Mouse (Mus musculus): Measurements from ENCODE around the gene Hps4. TPM values are rescaled to one million over a fixed set of nuclear protein-coding genes. Genes with fewer than 3 reads are reported as not detected.

Gene Hps4
- total RNA-seq, 1 experiment, result 19.5 TPM

GRCm38 (mm10) chr5:112343205-112343595 is 317 bp downstream of the Hps4 start:
- H3K9me3 ChIP-seq (ENCODE audit: control insufficient read depth, insufficient read depth, low read depth, low read length), result no peaks in the 10 kb centered on the region
- peak overlapping the region; percentile 81 to 94 for H3K4me3 ChIP-seq (ENCODE audit: insufficient read depth in 1 of 2, low read depth in 1 of 2, low read length in 2 of 2, poor library complexity in 1 of 2, severe bottlenecking in 1 of 2)
- in situ Hi-C loops (cut with MboI; ENCODE audit: low sequenced_read_pairs in 2 of 2, unreplicated experiment in 2 of 2), result loop anchor here in 1 of 2 experiments (25.0 kb wide), 1 partner anchor 106 kb away; no protein-coding TSS in a partner anchor
- H3K36me3 ChIP-seq (ENCODE audit: control insufficient read depth, insufficient read depth, low read length, poor library complexity, severe bottlenecking), result peaks cover 17% of the 10 kb centered on the region
- no peak for DNase-seq (ENCODE audit: low read depth, low spot score)
- H3K27ac ChIP-seq (ENCODE audit: insufficient read depth, low read depth, low read length, poor library complexity, severe bottlenecking), result no peak overlapping the region
- peak overlapping the region; percentile 81 for H3K9ac ChIP-seq (ENCODE audit: insufficient read depth, low read depth, low read length, poor library complexity, severe bottlenecking)
- no peak for TF ChIP-seq ZC3H11A (IDR thresholded peaks at IDR 0.05; ENCODE audit: borderline replicate concordance, low read depth, low read length)
- TF ChIP-seq HCFC1 (IDR thresholded peaks at IDR 0.05; ENCODE audit: borderline replicate concordance, insufficient read depth, low read length), result no peak
- TF ChIP-seq MAFK (IDR thresholded peaks at IDR 0.05; ENCODE audit: insufficient read depth, low read depth, low read length), result no peak
- no peak for TF ChIP-seq CHD2 (IDR thresholded peaks at IDR 0.05; ENCODE audit: low read depth, low read length)
- no peak for TF ChIP-seq ZNF384 (IDR thresholded peaks at IDR 0.05; ENCODE audit: low read depth, low read length)
- no peaks in the 10 kb centered on the region for H3K4me1 ChIP-seq (ENCODE audit: control insufficient read depth in 2 of 2, insufficient read depth in 2 of 2, low read length in 2 of 2, poor library complexity in 1 of 2)

- Histone ChIP-seq H3K4me1 (ENCODE audit: control insufficient read depth in 2 of 2, insufficient read depth in 2 of 2, low read length in 2 of 2, poor library complexity in 1 of 2) (no peaks in the 10 kb centered on the region), H3K36me3 (ENCODE audit: control insufficient read depth, insufficient read depth, low read length, poor library complexity, severe bottlenecking) (peaks cover 15% of the 10 kb centered on the region), H3K9ac (ENCODE audit: insufficient read depth, low read depth, low read length, poor library complexity, severe bottlenecking) (no peak overlapping the region), H3K9me3 (ENCODE audit: control insufficient read depth, insufficient read depth, low read depth, low read length) (no peaks in the 10 kb centered on the region), H3K27ac (ENCODE audit: insufficient read depth, low read depth, low read length, poor library complexity, severe bottlenecking) (no peak overlapping the region), H3K4me3 (ENCODE audit: insufficient read depth in 1 of 2, low read depth in 1 of 2, low read length in 2 of 2, poor library complexity in 1 of 2, severe bottlenecking in 1 of 2) (no peak overlapping the region)
- TF ChIP-seq MAFK (IDR thresholded peaks at IDR 0.05; ENCODE audit: insufficient read depth, low read depth, low read length), result no peak
- TF ChIP-seq HCFC1 (IDR thresholded peaks at IDR 0.05; ENCODE audit: borderline replicate concordance, insufficient read depth, low read length), result no peak
- TF ChIP-seq ZNF384 (IDR thresholded peaks at IDR 0.05; ENCODE audit: low read depth, low read length), result no peak
- no peak for TF ChIP-seq CHD2 (IDR thresholded peaks at IDR 0.05; ENCODE audit: low read depth, low read length)
- no peak for TF ChIP-seq ZC3H11A (IDR thresholded peaks at IDR 0.05; ENCODE audit: borderline replicate concordance, low read depth, low read length)
- DNase-seq (ENCODE audit: low read depth, low spot score), result no peak
- in situ Hi-C loops (cut with MboI; ENCODE audit: low sequenced_read_pairs in 2 of 2, unreplicated experiment in 2 of 2), result loop anchor here in 1 of 2 experiments (25.0 kb wide), 1 partner anchor 107 kb away; no protein-coding TSS in a partner anchor
Observed at GRCm38 (mm10) chr5:112344092-112344960, 1.4 kb downstream of the Hps4 start.

DNA sequence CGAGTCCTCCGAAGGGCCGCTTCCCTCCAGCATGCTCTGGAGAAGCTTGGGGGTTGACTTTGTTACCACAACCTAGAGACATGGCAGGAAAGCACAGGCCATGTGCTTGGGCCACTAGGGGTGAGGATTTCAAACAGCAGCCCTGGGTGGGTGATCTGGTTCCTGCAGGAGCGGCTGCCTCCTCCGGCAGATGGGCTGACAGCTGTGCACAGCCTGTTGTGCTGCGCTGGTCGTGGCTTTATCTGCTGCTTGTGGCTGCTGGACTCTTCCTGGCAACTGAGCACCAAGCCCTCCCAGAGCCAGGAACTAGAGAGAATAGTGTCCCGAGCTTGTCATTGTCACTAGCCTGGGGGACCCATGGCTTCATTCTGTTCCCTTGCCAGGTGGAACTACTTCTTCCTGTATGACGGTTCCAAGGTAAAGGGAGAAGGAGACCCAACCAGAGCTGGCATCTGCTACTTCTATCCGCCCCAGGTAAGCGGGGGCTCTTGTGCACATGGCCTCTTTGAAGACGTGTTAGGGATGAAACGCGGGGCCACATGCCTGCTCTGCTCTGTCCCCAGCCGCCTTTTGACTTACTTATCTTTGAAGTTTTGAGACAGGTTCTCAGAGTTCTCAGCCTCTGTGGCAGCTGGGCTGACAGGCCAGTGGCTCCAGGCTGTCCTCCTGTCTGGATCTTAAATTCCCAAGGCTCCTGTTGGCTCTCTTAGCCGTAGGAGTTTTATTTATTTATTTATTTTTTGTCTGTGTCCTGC is 3.5 kb downstream of the Hps4 start:
- TF ChIP-seq CHD2 (IDR thresholded peaks at IDR 0.05; ENCODE audit: low read depth, low read length), result no peak
- DNase-seq (ENCODE audit: low read depth, low spot score), result no peak
- Histone ChIP-seq H3K27ac (ENCODE audit: insufficient read depth, low read depth, low read length, poor library complexity, severe bottlenecking) (no peak overlapping the region), H3K4me3 (ENCODE audit: insufficient read depth in 1 of 2, low read depth in 1 of 2, low read length in 2 of 2, poor library complexity in 1 of 2, severe bottlenecking in 1 of 2) (no peak overlapping the region), H3K36me3 (ENCODE audit: control insufficient read depth, insufficient read depth, low read length, poor library complexity, severe bottlenecking) (peaks cover 20% of the 10 kb centered on the region), H3K9ac (ENCODE audit: insufficient read depth, low read depth, low read length, poor library complexity, severe bottlenecking) (no peak overlapping the region), H3K9me3 (ENCODE audit: control insufficient read depth, insufficient read depth, low read depth, low read length) (no peaks in the 10 kb centered on the region), H3K4me1 (ENCODE audit: control insufficient read depth in 2 of 2, insufficient read depth in 2 of 2, low read length in 2 of 2, poor library complexity in 1 of 2) (no peaks in the 10 kb centered on the region)
- in situ Hi-C loops (cut with MboI; ENCODE audit: low sequenced_read_pairs in 2 of 2, unreplicated experiment in 2 of 2), result loop anchor here in 1 of 2 experiments (25.0 kb wide), 1 partner anchor 109 kb away; no protein-coding TSS in a partner anchor

DNA sequence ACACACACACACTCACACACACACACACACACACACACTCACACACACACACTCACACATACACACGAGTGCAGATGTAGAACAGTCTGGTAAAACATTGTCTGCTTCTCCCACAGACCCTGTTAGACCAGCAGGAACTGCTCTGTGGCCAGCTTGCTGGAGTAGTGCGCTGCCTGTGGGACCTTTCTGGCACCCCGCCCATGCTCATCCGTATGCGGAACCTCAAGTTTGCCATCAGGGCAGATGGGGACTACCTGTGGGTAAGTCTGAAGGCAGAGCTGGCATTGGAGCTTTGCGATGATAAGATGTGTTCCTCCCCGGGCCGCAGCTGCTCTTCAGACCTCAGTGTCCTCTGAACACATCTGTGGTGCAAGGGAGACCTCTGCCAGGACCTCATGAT is 6.3 kb downstream of the Hps4 start:
- TF ChIP-seq ZC3H11A (IDR thresholded peaks at IDR 0.05; ENCODE audit: borderline replicate concordance, low read depth, low read length), result no peak
- no peak for TF ChIP-seq MAFK (IDR thresholded peaks at IDR 0.05; ENCODE audit: insufficient read depth, low read depth, low read length)
- TF ChIP-seq HCFC1 (IDR thresholded peaks at IDR 0.05; ENCODE audit: borderline replicate concordance, insufficient read depth, low read length), result no peak
- TF ChIP-seq ZNF384 (IDR thresholded peaks at IDR 0.05; ENCODE audit: low read depth, low read length), result no peak
- TF ChIP-seq CHD2 (IDR thresholded peaks at IDR 0.05; ENCODE audit: low read depth, low read length), result no peak
- H3K36me3 ChIP-seq (ENCODE audit: control insufficient read depth, insufficient read depth, low read length, poor library complexity, severe bottlenecking), result peaks cover 25% of the 10 kb centered on the region
- no peak overlapping the region for H3K9ac ChIP-seq (ENCODE audit: insufficient read depth, low read depth, low read length, poor library complexity, severe bottlenecking)
- DNase-seq (ENCODE audit: low read depth, low spot score), result no peak
- H3K4me3 ChIP-seq (ENCODE audit: insufficient read depth in 1 of 2, low read depth in 1 of 2, low read length in 2 of 2, poor library complexity in 1 of 2, severe bottlenecking in 1 of 2), result no peak overlapping the region
- no peak overlapping the region for H3K27ac ChIP-seq (ENCODE audit: insufficient read depth, low read depth, low read length, poor library complexity, severe bottlenecking)
- in situ Hi-C loops (cut with MboI; ENCODE audit: low sequenced_read_pairs in 2 of 2, unreplicated experiment in 2 of 2), result loop anchor here in 1 of 2 experiments (25.0 kb wide), 1 partner anchor 112 kb away; no protein-coding TSS in a partner anchor
- no peaks in the 10 kb centered on the region for H3K4me1 ChIP-seq (ENCODE audit: control insufficient read depth in 2 of 2, insufficient read depth in 2 of 2, low read length in 2 of 2, poor library complexity in 1 of 2)
- H3K9me3 ChIP-seq (ENCODE audit: control insufficient read depth, insufficient read depth, low read depth, low read length), result no peaks in the 10 kb centered on the region

Data from ES-E14 (cell line).